Mouse (Mus musculus): ENCODE results near the gene Ankrd26.
"Not testable (repeated sequence)": the region's sequence is repeated elsewhere in the genome, so short reads cannot be mapped to it uniquely, and the experiment has no call there.

Gene Ankrd26

DNA sequence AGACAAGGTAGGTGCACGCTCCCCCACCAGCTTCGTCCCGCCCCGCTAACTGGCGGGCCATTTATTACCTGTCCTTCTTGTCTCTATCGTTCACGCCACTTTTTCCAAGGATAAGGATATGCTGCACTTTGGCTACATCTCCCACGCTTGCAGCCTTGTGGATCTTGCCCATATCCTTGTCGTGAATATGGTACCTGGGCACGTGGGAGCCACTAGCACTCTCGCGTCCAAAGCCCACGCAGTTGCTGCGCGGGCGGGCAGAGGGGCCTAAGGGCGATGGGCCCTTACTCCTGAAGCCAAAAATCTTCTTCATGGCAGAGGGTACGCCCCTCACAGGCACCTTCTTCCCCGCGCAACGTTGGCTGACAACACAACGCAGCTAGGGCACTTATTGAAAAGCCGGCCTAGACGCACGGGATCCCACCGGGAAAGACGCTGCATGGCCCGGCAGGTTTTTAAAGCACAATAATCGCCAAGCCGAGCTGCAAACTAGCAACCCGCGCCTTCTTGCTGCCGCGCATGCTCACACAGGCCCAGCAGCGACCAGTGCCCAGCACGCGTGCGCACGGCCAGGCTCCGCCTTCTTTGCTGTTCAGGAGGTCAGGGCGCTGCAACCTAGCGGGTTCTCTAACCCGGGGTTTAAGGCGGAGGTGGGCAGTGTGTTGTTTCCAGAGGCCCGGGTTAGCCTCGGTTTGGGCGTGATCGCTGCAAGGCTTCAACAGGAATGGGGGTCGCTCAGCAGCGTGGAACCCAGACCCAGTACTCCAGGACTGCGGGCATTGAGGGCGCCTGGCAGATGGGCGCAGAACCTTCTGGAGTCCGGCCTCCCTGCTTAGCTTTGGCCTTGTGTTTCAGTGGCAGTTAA, at the start of gene Ankrd26:
TSS of gene Ankrd26 (minus strand) at position 482 of the 865 bp plus-strand sequence.
- DNase-seq, result peak; percentile 93

GRCm38 (mm10) chr6:118608906-118609305, 46.9 kb upstream of the Ankrd26 start:
- no peak for DNase-seq

DNA sequence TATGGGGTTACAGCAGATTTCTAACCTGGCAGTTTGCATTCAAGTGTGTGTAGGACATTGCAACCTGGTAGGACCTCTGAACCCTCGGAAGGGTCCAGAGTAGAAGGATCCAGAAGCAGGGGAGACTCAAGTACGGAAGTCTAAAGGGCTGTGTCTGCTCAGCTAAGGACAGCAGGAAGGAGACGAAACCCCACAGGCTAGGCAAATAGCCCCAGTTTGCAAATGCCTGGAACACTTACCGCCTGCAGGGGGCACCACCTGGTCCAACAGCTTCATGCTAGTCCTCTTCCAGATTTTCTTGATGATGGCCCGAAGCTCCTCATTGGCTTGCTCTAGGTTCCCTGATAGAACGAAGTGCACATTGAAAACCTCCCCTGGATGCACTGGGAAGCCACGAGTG, 43.9 kb upstream of the Ankrd26 start:
- DNase-seq, result no peak

DNA sequence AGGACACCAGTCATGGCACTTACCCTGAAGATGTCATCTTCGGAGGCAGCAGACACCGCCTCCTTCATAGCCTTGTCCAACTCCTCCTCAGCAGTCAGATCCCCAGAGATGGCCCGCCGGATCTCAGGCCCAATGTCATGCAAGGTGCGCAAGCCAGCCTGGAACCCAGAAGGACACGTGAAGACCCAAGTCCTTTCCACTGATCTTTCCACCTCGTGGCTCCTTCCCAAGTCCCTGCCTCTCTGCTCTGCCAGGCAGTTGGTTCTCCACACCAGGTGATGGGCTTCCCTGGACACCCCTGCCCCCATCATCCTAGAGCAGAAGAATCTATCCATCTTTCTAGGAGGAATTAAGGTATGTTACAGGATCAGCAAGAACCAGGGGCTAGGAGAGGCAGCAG, 41.8 kb upstream of the Ankrd26 start:
- DNase-seq, result no peak

- no peak for DNase-seq
Measured at GRCm38 (mm10) chr6:118595681-118596055, 33.6 kb upstream of the Ankrd26 start.

GRCm38 (mm10) chr6:118594833-118595680, 33.0 kb upstream of the Ankrd26 start:
- DNase-seq, result no peak

GRCm38 (mm10) chr6:118594070-118594469, 32.0 kb upstream of the Ankrd26 start:
- no peak for DNase-seq

DNA sequence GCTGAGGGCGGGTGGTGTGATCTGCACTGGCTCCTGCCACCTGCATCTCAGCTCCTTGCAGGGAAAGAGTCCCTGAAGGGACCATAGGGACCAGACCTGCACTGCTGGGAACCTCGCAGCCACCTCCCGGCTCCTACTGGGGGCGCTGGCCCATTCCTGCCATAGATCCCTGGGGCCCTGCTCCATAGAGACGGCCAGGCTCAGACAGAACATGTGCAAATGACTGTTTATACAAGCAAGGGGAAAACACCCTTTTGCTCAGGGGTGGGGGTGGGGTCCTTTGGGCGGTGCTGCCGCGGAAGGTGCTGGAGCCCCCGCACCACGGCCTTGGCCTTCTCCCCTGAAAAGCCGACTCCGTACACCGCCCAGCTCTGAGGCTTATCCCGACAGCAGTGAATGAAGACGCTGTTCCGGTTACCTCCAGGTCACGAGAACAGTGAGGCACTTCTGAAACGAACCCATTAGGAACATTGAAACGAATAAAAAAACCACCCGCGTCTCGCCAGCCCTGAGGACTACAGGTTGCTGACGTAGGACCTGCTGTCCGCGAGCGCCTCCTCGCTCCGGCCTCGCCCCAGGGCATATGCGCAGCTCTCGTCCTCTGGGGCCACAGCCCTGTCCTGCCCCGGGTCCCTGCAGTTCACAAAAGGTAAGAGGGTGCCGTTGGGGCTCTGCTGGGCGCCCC, 31.5 kb upstream of the Ankrd26 start:
- DNase-seq, result peak; percentile 18

- no peak for DNase-seq
Measured at GRCm38 (mm10) chr6:118592662-118593376, 30.8 kb upstream of the Ankrd26 start.

DNA sequence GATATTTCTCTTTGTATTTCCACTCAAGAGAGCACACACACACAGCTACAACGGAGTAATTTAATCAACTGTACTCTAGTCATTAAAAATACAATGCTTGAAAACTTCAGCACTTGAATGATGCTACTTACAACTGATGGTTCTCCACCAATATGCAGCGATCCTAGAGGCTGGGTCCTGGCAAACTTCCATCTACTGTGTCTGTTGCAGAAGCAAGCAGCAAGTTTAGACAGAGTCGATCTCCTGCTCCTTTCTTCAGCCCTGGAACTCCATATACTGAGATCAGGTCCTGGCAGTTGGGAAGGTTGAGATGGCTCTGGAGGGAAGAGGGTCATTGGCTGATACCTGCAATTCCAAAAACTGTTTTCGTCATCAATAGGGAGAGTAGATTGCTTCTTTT, 16.7 kb upstream of the Ankrd26 start:
- not testable (repeated sequence) for DNase-seq

- no peak for DNase-seq
Measured at GRCm38 (mm10) chr6:118574351-118574750, 12.3 kb upstream of the Ankrd26 start.

GRCm38 (mm10) chr6:118567816-118568215, 5.8 kb upstream of the Ankrd26 start:
- DNase-seq, result no peak

DNA sequence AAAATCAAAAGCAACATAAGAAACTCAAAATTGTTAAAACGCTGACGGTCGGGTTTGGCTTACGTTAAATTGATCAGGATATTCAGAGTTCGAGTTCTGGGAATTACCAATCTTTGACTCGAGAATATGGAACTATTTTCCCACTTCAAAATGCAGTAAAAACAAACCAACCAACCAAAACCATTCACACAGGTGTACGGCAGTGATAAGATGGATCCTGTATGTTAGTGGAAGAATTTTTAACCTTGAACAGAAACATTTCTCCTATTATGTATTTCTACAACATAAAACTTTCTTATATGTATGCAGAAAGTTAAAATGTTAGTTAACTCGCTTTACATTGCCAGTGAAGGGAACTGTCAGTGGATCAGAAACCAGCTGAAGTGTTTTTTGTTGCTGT, 801 bp downstream of the Ankrd26 start:
- DNase-seq, result no peak

DNA sequence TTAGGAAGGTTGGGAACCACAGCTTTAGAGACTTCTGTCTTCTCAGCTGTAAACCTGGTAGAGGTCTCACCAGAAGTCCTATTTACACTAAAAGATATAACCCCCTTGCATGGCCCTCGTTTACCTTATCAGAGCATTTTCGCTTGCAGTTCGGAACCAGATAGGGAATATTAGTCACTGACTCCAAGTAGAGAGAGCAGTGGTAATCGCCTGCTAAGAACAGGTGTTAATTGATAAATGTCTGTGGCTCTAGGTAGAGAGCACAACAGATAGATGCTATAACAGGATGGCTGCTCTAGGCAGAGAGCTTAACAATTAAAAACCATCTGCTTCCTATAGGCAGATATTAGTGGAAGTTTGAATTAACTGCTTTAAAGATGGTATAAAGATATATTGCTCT, 23.4 kb downstream of the Ankrd26 start:
- no peak for DNase-seq

DNA sequence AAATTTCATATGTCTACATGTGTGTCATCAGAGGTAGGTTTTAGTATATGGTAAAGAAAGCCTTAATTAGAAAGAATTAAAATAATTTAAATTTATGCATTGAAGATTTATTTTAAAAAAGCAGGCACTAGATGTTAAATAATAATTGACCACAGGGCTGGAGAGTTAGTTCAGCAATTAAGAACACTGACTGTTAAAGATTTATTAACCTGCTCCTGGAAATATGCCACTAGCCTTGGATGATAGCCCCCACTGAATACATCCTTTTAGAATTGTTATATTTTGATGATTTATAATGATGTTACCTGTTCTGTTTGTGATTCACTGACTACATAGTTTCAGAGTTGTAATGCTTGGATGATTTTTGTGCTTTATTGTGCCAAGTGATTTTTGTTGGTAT, 24.8 kb downstream of the Ankrd26 start:
- DNase-seq, result not testable (repeated sequence)

DNA sequence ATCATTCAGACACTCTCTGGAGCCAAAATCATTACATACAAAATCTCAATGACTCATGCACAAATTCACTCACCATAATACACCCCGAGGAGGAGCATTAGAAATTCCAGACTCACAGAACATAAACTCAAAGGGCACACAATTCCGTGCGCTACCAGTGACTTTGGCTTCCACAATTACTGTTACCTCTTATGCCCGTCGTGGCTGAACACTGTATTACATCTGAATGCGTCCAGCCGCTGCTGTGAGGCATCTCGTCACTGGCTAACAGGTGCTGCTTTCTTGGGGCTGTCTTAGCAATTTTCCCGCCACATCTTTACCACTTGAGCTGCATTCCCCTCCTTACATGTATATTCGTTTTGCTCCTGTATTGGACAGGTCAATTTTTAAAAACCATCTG, 26.7 kb downstream of the Ankrd26 start:
- no peak for DNase-seq

GRCm38 (mm10) chr6:118533381-118533780, 28.6 kb downstream of the Ankrd26 start:
- no peak for DNase-seq

- DNase-seq, result no peak
Measured at GRCm38 (mm10) chr6:118520668-118521067, 41.4 kb downstream of the Ankrd26 start.

DNA sequence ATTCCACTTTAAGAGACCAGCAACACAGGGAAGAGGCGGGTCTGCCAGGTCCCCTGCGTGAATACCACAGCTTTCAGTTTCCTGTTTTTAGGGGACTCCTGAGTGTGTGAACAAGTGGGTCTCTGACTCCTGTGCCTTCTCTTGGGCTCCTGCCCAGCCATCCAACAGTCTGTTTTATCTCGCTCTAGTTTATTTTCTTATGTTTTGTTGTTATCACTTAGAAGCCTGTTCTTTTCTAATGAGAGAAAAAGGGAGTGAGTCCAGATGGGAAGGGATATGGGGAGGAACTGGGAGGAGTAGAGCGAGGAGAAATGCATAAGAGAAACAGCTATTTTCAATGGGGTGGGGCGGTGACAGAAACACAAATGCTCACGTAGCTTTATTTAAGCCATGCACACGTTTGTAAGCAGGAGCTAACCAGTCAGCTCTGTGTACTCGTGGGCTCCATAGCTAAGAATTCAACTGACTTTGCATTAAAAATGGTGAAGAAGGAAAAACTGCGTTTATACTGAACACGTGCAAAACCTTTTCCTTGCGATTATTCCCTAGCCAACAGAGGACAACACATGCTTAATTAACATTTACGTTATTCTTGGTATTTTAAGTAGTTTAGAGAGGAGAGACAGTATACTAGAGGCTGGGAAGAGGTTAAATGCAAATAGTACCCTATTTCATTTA, 48.6 kb downstream of the Ankrd26 start:
- DNase-seq, result no peak

DNA sequence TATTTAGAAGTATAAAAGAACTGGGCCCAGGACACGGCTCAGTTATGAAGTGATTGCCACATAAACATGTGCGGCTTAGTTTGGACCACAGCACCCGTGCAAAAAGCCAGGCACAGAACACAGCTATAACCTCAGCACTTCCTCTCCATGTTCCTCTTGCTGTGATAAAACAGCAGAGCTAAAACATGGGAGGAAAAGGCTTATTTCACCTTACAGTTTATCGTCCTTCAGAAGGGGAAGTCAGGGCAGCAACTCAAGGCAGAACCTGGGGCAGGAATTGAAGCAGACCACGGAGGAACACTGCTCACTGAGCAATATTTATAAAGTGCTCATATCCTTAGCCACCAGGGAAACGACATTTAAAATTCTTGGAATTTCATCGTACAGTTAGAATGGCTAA, 63.0 kb downstream of the Ankrd26 start:
- DNase-seq, result no peak

DNA sequence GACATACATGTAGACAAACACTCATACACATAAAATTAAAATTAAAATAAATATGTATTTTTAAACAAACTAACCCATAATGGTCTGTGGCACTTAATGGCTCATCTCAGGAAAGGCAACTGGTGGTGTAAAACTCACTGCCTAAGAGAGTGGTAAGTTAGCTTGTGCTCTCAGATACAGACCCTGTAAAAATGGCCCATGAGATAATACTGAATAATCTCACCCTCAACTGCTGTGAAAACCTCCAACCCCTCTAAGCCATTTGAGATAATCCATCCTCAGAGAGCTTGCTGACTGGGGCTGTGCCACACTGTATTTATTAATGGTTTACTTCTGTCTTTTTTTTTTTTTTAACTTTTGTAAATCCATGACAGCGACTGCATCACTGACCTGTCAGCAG, 79.9 kb downstream of the Ankrd26 start:
- no peak for DNase-seq

All from lung, postnatal 14 days (tissue).